Mouse (Mus musculus) cortical plate, adult 2 months (tissue): Measurements from ENCODE around the gene St8sia1. TPM values are rescaled to one million over a fixed set of nuclear protein-coding genes. Genes with fewer than 3 reads are reported as not detected.

Experiments
- H3K27ac ChIP-seq: fragments of 200-500 bp; 2 replicates; pipeline ENCODE4 v1.5.1; 2012; ENCODE audit warnings: low read length, control low read depth, inconsistent platforms; ENCODE audit not compliant: insufficient read depth
- H3K4me1 ChIP-seq: fragments of 200-500 bp; 2 replicates; pipeline ENCODE4 v1.6.1; 2011; ENCODE audit warnings: low read length; ENCODE audit not compliant: control insufficient read depth, insufficient read depth
- H3K4me3 ChIP-seq: fragments of 200-500 bp; 2 replicates; pipeline ENCODE4 v1.5.1; 2011; ENCODE audit warnings: mild to moderate bottlenecking, low read length, control low read depth; ENCODE audit not compliant: insufficient read depth
- CTCF ChIP-seq: fragments of 200-500 bp; IDR thresholded peaks from 2 replicates; pipeline ENCODE4 v1.5.1; 2011; ENCODE audit warnings: mild to moderate bottlenecking, control low read depth, low read length; ENCODE audit not compliant: insufficient read depth; ENCODE audit errors: extremely low read depth
- POLR2A ChIP-seq: fragments of 200-500 bp; IDR thresholded peaks from 2 replicates; pipeline ENCODE4 v1.6.1; 2011; ENCODE audit warnings: mild to moderate bottlenecking, low read length, control low read depth; ENCODE audit not compliant: insufficient read depth; ENCODE audit errors: extremely low read depth
- polyA plus RNA-seq: library from polyadenylated mRNA; depleted of rRNA; stranded (reverse); fragments of >200 nt; gene quantifications from 2 replicates; pipeline ENCODE4 v1.2.3, GENCODE M21; 2012

The St8sia1 gene
- polyA plus RNA-seq, 1 experiment = 9.0 TPM

DNA sequence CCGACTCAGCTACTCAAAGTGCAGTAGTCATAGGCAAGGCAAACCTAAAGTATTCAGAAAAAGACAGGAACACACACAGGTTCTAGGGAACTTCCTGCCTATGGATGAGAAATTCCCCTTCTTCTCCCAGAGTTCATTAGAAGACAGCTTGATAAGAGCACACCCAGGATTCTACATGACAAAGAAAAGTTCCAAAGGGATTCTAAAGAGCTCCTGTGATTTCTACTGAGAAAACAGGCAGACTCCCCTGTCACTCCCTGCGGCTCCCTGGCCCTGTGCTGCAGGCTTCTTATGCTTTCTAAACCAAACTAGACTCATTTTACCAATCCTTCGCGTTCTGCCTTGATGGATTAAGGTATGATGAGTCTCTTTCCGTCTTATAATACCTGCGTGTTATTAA lies 75.9 kb downstream of the St8sia1 start:
- TF ChIP-seq POLR2A (no peak), CTCF (no peak)
- Histone ChIP-seq H3K4me1 (no peaks in the 10 kb centered on the region), H3K4me3 (no peak overlapping the region), H3K27ac (no peak overlapping the region)

- H3K4me3 ChIP-seq = no peak overlapping the region
- H3K27ac ChIP-seq = no peak overlapping the region
- H3K4me1 ChIP-seq = no peaks in the 10 kb centered on the region
- TF ChIP-seq POLR2A (no peak), CTCF (no peak)
Measured at GRCm38 (mm10) chr6:142887375-142887774, 76.9 kb downstream of the St8sia1 start.

DNA sequence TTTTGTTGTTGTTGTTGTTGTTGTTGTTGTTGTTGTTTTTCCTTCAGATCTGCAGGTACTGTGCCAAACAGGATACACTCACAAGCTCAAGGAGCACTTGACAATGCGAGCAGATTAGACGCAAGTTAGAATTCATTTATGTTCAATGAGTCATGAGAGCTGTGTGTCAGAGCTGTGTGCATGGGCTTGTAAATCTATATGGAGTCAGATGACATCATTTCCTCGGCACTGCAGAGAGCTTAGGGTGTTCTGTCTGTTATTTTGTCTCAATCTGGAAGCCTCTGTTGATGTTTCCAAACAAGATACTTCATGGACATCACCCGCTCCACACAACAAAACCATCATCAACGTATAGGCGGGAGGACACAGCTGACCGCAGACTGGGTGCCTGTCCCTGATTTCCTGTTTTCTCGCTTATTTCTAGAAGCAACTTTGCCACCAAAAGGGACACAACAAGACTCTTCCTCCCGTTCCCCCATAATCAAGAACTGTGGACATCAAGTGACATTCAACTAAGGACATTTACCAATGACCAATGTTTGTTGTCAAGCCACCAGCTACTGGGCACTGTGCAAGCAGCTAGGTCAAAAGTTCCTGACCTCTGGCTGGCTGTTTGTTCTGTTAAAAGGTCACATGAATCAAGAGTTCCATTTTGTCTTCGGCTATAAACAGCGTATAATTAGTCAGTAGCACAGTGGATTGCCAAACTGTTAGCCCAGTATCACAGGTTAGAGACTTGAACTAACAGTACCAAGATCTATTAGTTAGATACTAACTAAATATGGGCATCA lies 78.7 kb downstream of the St8sia1 start:
- no peak overlapping the region for H3K27ac ChIP-seq
- H3K4me1 ChIP-seq = no peaks in the 10 kb centered on the region
- H3K4me3 ChIP-seq = no peak overlapping the region
- TF ChIP-seq CTCF = no peak
- TF ChIP-seq POLR2A = no peak

- Histone ChIP-seq H3K4me3 (no peak overlapping the region), H3K27ac (no peak overlapping the region), H3K4me1 (no peaks in the 10 kb centered on the region)
- TF ChIP-seq CTCF (no peak), POLR2A (no peak)
Measured at GRCm38 (mm10) chr6:142884128-142884527, 80.1 kb downstream of the St8sia1 start.

DNA sequence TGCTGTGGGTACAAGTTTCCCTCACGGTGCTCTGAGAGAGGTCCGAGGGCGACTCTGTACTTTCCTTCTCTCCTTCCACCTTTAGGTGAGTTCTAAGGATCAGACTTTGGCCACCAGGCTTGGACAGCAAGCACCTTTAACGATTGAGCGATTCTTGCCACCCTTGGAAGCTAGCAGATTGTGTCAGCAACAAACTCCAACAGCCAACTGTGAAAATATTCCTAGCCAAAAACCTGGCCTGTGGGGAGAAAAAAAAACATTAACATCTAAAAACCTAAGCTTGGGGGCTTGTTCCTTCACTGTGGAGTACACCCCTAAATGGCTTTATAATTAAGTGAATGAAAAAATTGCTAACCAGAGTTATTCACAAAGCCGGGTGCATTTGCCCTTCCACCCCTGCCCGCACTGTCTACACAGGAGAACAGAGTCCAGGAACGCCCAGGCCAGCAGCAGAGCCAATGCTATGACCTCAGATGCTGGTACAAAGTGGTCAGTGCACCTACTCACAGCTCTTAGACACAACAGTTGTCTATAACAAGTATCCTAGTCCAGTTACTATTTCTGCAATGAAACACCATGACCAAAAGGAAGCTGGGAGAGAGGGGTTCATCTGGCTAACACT lies 83.3 kb downstream of the St8sia1 start:
- TF ChIP-seq CTCF = no peak
- TF ChIP-seq POLR2A = no peak
- Histone ChIP-seq H3K4me1 (peaks cover 4% of the 10 kb centered on the region), H3K4me3 (no peak overlapping the region), H3K27ac (no peak overlapping the region)

DNA sequence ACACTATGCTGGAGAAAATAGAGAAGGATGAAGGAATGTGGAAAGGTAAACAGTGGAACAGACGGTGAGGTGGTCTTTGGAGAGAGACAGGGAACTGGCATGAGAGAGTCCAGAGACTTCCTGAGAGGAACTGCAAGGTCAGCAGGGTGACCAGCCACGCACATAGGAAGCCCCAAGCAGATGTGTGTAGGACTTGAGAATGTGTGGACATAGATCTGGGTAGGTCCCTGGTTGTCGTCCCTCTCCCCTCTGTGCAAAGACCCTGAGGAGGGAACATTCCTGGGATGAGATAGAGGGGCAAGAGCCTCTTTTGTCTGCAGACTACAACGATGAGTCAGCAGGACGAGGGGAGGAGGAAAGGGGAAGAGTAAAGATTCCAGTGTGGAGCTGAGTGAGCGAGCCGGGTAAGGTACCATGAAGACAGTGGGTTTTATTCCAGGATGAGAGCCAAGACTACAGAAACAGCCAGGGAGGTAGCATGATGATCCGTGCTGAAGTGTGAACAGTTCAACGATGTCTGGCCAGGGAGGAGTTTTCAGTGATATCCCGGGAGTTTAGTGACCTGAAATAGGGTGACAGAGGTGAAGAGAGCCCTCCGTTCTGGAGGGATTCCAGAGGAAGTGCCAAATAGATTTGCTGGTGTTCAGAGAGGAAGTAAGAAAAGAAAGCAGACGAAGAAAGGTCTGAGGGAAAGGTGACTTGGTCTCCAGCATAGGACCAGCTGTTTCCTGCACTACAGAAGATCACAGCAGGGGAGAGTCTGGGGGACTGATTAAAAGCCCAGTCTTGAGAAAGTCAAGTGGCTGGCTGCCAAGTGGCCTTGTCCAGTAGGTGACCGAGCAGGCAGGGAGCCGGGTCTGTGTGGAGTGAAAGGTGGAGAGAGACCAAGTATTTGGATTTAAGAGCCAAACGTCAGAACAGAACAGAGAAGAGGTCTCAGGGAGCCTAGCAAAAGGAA lies 85.2 kb downstream of the St8sia1 start:
- H3K4me3 ChIP-seq = no peak overlapping the region
- H3K27ac ChIP-seq = no peak overlapping the region
- TF ChIP-seq CTCF = no peak
- no peak for TF ChIP-seq POLR2A
- peaks cover 4% of the 10 kb centered on the region for H3K4me1 ChIP-seq

GRCm38 (mm10) chr6:142877221-142877620 lies 87.0 kb downstream of the St8sia1 start:
- H3K27ac ChIP-seq = no peak overlapping the region
- TF ChIP-seq CTCF (no peak), POLR2A (no peak)

DNA sequence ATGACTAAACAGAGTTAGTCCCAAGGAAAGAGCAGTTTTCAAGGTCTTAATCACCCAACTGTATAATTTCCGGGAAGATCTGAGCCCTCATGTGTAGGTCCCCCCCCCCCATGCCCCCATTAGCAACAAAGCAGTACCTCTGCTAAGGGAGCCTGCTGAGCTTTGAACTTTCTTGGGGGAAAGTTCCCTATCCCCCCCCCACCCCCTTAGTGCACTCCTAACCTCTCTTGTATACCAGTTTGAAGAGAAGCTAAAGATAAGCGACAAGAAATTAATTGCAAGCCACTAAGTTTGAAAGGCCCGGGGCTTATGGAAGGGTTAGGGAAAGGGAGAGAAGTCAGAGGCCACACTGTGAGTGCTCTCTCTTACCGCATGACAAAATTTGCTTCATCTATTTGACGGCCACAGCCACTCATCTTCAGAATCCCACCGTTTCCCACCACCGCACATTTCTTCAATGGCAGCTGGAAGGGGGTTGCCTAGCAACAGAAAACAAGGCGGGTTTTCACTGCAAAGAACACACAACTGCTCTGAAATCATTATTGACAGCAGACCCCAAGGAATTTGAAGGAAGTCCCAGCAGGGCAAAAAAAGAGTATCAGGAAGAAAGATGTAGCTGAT lies 87.9 kb downstream of the St8sia1 start:
- no peak overlapping the region for H3K27ac ChIP-seq
- no peak for TF ChIP-seq POLR2A
- no peak for TF ChIP-seq CTCF
- peaks cover 4% of the 10 kb centered on the region for H3K4me1 ChIP-seq
- H3K4me3 ChIP-seq = no peak overlapping the region

More at GRCm38 (mm10) chr6:142877221-142877620, 87.0 kb downstream of the St8sia1 start:
- peaks cover 4% of the 10 kb centered on the region for H3K4me1 ChIP-seq
- H3K4me3 ChIP-seq = no peak overlapping the region

DNA sequence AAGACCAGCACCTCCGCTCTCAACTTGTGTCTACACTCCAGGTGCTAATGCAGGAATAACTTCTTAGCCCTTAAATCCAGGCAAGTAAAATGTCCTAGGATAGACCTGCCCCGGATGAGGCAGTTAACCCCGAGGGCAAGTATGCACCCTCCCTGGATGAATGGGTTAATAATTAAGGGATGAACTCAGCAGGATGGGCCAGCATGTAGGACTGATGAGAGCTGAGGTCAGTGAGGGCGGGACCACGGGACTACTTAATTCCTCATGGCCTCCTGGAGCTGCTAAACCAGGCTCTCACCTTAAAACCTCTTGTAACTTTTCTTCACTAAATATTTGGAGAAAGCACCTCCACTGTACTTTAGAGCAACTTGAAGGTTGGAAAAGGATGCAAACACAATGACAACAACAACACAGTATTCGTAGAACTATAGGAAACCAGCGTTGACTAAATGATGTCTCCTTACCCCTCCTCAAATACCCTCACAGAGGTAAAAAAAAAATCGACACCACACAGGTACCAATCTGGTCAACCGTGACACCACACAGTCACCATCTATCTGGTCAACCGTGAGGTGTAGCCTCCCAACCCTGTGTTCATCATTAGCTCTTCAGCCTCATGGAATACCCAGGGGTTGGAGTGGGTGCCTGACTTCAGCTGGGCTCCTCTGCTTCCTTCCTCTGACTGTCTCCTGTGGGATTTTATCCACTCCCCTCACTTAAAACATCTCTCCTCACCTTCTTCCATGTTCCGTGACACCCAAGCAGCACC lies 90.3 kb downstream of the St8sia1 start:
- no peak overlapping the region for H3K4me3 ChIP-seq
- no peak overlapping the region for H3K27ac ChIP-seq
- no peak for TF ChIP-seq POLR2A
- TF ChIP-seq CTCF = no peak
- H3K4me1 ChIP-seq = peaks cover 4% of the 10 kb centered on the region
